Mouse (Mus musculus): ENCODE measurements around the gene Cd4.

DNA sequence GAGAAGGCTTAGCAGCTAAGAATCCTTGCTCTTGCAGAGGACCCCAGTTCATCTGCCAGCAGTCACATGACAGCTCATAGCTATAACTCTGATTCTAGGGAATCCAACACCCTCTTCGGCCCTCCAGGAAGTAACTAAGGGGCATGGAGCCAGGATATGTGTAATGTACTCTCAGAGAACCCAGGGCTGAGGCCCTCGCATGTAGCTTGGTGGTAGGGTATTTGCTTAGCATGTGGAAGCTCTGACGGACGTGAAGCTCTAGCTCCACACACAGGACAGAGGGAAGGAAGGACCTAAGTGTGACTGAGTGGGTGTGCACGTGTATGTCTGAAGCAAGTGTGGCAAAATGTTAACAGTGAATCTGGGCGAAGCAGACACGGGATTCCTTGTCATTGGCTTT is 51.6 kb downstream of the Cd4 start:
- TF ChIP-seq CTCF (IDR thresholded peaks at IDR 0.05; ENCODE audit: borderline replicate concordance, insufficient read depth, low read depth, low read length) (no peak), POLR2A (IDR thresholded peaks at IDR 0.05; ENCODE audit: borderline replicate concordance, insufficient read depth, low read length) (no peak)
